Mouse (Mus musculus): ENCODE data around the gene Sv2a. TPM values are rescaled to one million over a fixed set of nuclear protein-coding genes. Genes with fewer than 3 reads are reported as not detected.

Sv2a gene
- polyA plus RNA-seq, 2 experiments, result 0.10 to 0.48 TPM

DNA sequence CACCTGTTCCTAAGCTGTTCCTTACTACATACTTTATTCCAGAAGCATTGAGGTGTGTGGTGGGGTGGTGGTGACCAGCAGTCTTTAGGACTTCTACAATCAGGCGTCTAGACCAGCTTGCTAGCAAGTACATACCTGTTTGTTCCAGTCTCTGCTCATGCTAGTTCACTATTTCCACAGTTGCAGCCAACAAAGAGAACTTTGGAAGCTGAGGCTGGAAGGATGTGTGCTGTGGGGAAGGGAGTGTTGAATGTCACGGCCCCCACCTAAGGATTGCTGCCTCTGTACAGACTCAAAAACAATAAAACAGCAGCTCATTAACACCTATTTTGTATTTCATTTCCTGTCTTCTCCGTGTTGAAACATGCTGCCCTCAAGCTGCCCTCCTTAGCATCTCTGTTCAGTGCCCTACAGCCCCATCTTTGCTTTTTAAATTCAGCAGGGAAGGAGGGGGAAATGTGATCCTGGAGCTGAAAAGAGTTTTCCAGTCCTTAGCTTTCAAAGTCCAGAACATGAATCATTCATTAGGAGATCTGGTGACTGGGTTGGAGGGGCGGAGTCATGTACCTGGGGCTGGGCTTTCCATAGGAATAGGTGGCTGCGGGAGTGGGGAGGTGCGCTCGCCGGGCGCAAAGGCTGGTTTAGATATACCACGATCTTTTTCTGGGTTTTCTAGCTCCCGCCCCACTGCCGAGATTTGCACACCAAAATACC, 20.0 kb upstream of the Sv2a start:
- 6% methylated on average over 12 of the region's 12 CpGs for WGBS (ENCODE audit: insufficient replicate concordance)

DNA sequence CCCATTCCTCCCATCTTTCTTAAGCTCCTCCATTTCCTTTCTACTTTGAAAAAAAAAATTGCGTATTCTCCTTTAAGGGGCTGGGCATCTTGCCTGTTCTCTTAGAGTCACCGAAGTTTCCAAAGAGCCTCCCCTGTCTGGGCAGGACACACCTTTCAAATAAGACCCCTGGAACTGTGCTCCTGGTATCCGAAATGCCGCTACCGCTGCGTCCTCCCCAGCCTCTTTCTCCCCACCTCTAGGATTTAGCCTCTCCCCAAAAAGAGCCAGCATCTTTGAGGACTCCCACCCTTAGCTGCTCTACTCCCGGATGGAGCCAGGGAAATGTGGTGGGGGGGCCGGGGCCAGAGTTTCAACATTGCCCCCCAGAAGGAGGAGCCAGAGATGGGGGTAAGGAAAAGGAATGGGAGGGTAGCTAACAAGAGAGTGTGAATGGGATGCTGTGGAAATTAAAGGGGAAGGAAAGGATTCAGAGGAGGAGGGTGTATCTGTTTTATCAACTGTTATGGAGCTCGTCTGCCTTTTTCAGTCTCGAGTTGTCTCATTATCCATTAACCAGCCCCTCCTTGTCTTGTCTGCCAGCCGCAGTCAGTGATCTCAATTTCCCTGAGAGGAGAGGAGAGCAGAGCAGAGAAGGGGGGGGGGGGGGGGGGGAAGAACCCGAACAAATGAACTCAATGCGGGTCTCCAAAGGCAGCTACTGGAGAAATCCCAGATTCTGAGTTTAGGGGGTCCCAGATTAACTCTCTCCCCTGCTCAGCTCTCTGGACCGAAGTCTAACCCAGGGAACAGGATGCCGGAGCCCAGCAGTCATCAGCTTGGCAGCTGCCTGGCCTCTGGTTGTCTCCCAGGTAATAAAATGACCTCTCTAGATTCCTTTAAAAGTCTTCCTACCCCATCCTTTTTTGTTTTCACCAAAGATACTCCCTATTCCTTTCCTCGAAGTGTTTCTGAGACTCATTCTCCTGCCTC, 18.8 kb upstream of the Sv2a start, which contains the start of gene Mtmr11:
Gene Mtmr11, plus strand, starts transcription at position 136 of the 972 bp plus-strand sequence.
- H3K27me3 ChIP-seq (ENCODE audit: control insufficient read depth, insufficient read depth, low read length), result peaks cover 32% of the 10 kb centered on the region

More for the DNA sequence above, 20.0 kb upstream of the Sv2a start:
- H3K27ac ChIP-seq, result peak overlapping the region; percentile 41
- H3K9me3 ChIP-seq (ENCODE audit: control insufficient read depth, low read length), result no peaks in the 10 kb centered on the region
- peak overlapping the region; percentile 44 to 52 for H3K4me3 ChIP-seq (ENCODE audit: insufficient read depth in 1 of 2, low read depth in 2 of 2, low read length in 2 of 2)
- no peak overlapping the region for H3K9ac ChIP-seq (replicated peaks)
- no peaks in the 10 kb centered on the region for H3K36me3 ChIP-seq (replicated peaks; ENCODE audit: control insufficient read depth, insufficient read depth, low read depth)
- DNase-seq (ENCODE audit: low read depth in 3 of 3, low spot score in 3 of 3) (peak; percentile 16 to 24 (median 17)), ATAC-seq (ENCODE audit: insufficient read depth) (peak; percentile 53)
- H3K27me3 ChIP-seq (ENCODE audit: control insufficient read depth, insufficient read depth, low read length), result peaks cover 32% of the 10 kb centered on the region
- peaks cover 0 to 12% of the 10 kb centered on the region in 2 experiments; a peak in 2 of 4 replicates for H3K4me1 ChIP-seq (replicated peaks; ENCODE audit: control insufficient read depth in 2 of 2, insufficient read depth in 2 of 2, low read length in 1 of 2)
- H3K4me2 ChIP-seq (ENCODE audit: low read depth), result peak overlapping the region; percentile 56
- TF ChIP-seq CTCF (IDR thresholded peaks at IDR 0.05; ENCODE audit: low read depth) (no peak), EP300 (IDR thresholded peaks at IDR 0.05; ENCODE audit: low read depth) (no peak)

DNA sequence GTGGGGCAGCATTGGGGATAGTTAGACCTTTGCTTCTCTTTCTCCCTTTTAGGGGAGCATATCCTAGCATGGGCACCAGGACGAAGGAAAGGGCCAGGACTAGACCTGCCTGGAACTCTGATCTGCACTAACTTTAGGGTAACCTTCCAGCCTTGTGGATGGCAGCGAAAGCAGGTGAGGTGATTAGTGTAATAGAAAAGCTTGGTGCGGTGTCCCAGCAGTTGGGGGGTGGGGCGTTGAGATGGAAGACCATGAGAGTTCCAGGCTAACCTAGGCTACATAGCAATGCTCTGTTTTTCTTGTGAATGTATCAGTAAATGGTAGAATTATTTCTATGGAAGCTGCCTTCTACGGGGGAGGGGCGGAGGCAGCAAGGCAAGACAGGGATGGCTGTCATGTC, 17.9 kb upstream of the Sv2a start:
- no peak overlapping the region for H3K27ac ChIP-seq
- no peaks in the 10 kb centered on the region for H3K36me3 ChIP-seq (replicated peaks; ENCODE audit: control insufficient read depth, insufficient read depth, low read depth)
- WGBS (ENCODE audit: insufficient replicate concordance), result 82% methylated on average over 6 of the region's 6 CpGs
- ATAC-seq (ENCODE audit: insufficient read depth), result no peak
- H3K4me3 ChIP-seq (ENCODE audit: insufficient read depth in 1 of 2, low read depth in 2 of 2, low read length in 2 of 2), result no peak overlapping the region
- H3K4me1 ChIP-seq (replicated peaks; ENCODE audit: control insufficient read depth in 2 of 2, insufficient read depth in 2 of 2, low read length in 1 of 2), result peaks cover 0 to 12% of the 10 kb centered on the region in 2 experiments; a peak in 2 of 4 replicates
- peak overlapping the region; percentile 56; the same call in 1 of the 2 replicates for H3K4me2 ChIP-seq (ENCODE audit: low read depth)
- no peak for DNase-seq (ENCODE audit: low read depth in 3 of 3, low spot score in 3 of 3)
- no peak overlapping the region for H3K9ac ChIP-seq (replicated peaks)
- H3K27me3 ChIP-seq (ENCODE audit: control insufficient read depth, insufficient read depth, low read length), result peaks cover 32% of the 10 kb centered on the region
- H3K9me3 ChIP-seq (ENCODE audit: control insufficient read depth, low read length), result no peaks in the 10 kb centered on the region
- TF ChIP-seq CTCF (IDR thresholded peaks at IDR 0.05; ENCODE audit: low read depth) (no peak), EP300 (IDR thresholded peaks at IDR 0.05; ENCODE audit: low read depth) (no peak)

More for the DNA sequence above, 18.8 kb upstream of the Sv2a start, which contains the start of gene Mtmr11:
- Histone ChIP-seq H3K4me2 (ENCODE audit: low read depth) (peak within 1 kb of the TSS; percentile 56), H3K9me3 (ENCODE audit: control insufficient read depth, low read length) (no peaks in the 10 kb centered on the region), H3K4me3 (ENCODE audit: insufficient read depth in 1 of 2, low read depth in 2 of 2, low read length in 2 of 2) (peak within 1 kb of the TSS; percentile 44 to 52), H3K36me3 (replicated peaks; ENCODE audit: control insufficient read depth, insufficient read depth, low read depth) (no peaks in the 10 kb centered on the region), H3K27ac (peak within 1 kb of the TSS; percentile 41), H3K4me1 (replicated peaks; ENCODE audit: control insufficient read depth in 2 of 2, insufficient read depth in 2 of 2, low read length in 1 of 2) (peaks cover 0 to 12% of the 10 kb centered on the region in 2 experiments; a peak in 2 of 4 replicates), H3K9ac (replicated peaks) (peak within 1 kb of the TSS; percentile 23)
- TF ChIP-seq EP300 (IDR thresholded peaks at IDR 0.05; ENCODE audit: low read depth) (no peak), CTCF (IDR thresholded peaks at IDR 0.05; ENCODE audit: low read depth) (no peak)
- 11% methylated on average over 16 of the region's 16 CpGs for WGBS (ENCODE audit: insufficient replicate concordance)
- ATAC-seq (ENCODE audit: insufficient read depth) (no peak), DNase-seq (ENCODE audit: low read depth in 3 of 3, low spot score in 3 of 3) (no peak)

DNA sequence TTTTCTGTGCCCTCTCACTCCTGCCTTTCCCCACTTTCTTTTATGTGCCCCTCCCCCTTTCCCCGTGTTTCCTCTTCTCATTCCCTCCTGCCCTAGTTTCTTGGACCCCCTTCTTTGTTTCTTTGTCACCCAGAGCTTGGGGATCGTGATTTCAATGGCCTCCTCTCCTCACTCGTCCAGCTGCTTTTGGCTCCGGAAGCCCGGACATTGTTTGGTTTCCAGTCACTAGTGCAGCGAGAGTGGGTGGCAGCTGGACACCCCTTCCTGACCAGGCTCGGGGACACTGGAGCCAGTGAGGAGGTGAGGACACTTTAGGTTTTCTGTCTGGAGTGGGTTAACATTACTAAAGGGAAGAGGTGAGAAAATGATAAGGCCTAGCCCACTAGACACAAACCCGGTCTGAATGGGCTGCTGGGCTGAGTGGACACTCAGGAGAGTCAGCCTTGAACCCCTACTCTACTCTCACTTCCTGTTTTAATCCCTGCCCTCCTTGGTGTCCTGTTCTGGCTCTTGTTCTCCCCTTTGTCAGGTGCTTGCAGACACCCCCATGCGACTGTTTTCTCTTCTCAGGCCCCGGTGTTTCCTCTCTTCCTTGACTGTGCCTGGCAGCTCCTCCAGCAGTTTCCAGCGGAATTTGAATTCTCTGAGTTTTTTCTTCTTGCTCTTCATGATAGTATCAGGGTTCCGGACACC, 12.3 kb upstream of the Sv2a start:
- no peak overlapping the region for H3K9ac ChIP-seq (replicated peaks)
- no peak for ATAC-seq (ENCODE audit: insufficient read depth)
- H3K27ac ChIP-seq, result no peak overlapping the region
- no peaks in the 10 kb centered on the region for H3K9me3 ChIP-seq (ENCODE audit: control insufficient read depth, low read length)
- no peak overlapping the region for H3K4me2 ChIP-seq (ENCODE audit: low read depth)
- H3K27me3 ChIP-seq (ENCODE audit: control insufficient read depth, insufficient read depth, low read length), result peaks cover under 1% of the 10 kb centered on the region
- no peak for DNase-seq (ENCODE audit: low read depth in 3 of 3, low spot score in 3 of 3)
- 60% methylated on average over 12 of the region's 12 CpGs for WGBS (ENCODE audit: insufficient replicate concordance)
- TF ChIP-seq CTCF (IDR thresholded peaks at IDR 0.05; ENCODE audit: low read depth) (no peak), EP300 (IDR thresholded peaks at IDR 0.05; ENCODE audit: low read depth) (no peak)
- no peak overlapping the region for H3K4me3 ChIP-seq (ENCODE audit: insufficient read depth in 1 of 2, low read depth in 2 of 2, low read length in 2 of 2)
- H3K4me1 ChIP-seq (replicated peaks; ENCODE audit: control insufficient read depth in 2 of 2, insufficient read depth in 2 of 2, low read length in 1 of 2), result peaks cover 7 to 12% of the 10 kb centered on the region in 2 experiments; a peak in 3 of 4 replicates
- no peaks in the 10 kb centered on the region for H3K36me3 ChIP-seq (replicated peaks; ENCODE audit: control insufficient read depth, insufficient read depth, low read depth)

Measured in liver, embryonic 14.5 days (tissue).